Mouse (Mus musculus): ENCODE measurements around the gene Nfyc. TPM values are rescaled to one million over a fixed set of nuclear protein-coding genes. Genes with fewer than 3 reads are reported as not detected.

Nfyc gene
- 71.5 TPM for polyA plus RNA-seq (2012; fragmentation: generic; extraction: Trizol)
- long read RNA-seq, experiment 1, transcript Nfyc-201 (10 exons, 1,932 nt), result major isoform, 46 of 72 reads
- long read RNA-seq, experiment 1, partial matches to known transcripts, result 0 of 72 reads
- long read RNA-seq, experiment 1, other reads (novel, unspliced or antisense), result 26 of 72 reads
- long read RNA-seq, experiment 2, transcript Nfyc-201 (10 exons, 1,932 nt), result major isoform, 188 of 251 reads
- long read RNA-seq, experiment 2, partial matches to known transcripts, result 1 of 251 reads
- long read RNA-seq, experiment 2, other reads (novel, unspliced or antisense), result 61 of 251 reads

DNA sequence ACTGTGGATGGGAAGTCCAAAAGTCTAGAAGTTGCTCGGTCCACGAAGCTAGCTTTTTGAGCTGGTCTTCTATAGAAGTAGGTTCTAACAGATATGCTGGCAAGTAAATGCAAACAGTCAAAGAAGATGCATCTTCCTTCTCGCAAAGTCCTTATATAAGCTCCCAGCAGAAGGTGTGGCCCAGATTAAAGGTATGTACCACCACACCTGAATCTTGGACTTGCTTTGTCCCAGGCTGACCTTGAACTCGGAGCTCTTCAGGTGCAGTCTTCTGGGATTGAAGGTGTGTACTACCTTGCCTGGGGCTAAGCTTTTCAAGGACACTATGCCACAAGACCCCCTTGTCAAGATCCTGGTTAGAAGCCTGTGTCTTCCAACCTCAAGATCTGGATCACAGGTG, at the start of gene Nfyc:
TSS of gene Nfyc (minus strand) at position 101 of the 400 bp plus-strand sequence.
- TF ChIP-seq CEBPB (IDR thresholded peaks at IDR 0.05; ENCODE audit: low read depth) (no peak), USF1 (IDR thresholded peaks at IDR 0.05; ENCODE audit: low read depth) (no peak), MAX (IDR thresholded peaks at IDR 0.05) (no peak), FOSL1 (IDR thresholded peaks at IDR 0.05; ENCODE audit: insufficient read depth, low read length, poor library complexity, severe bottlenecking) (no peak), CTCF (IDR thresholded peaks at IDR 0.05; ENCODE audit: control insufficient read depth, insufficient read depth, insufficient read length) (no peak), MYOG (IDR thresholded peaks at IDR 0.05; ENCODE audit: control insufficient read depth, extremely low read depth, insufficient read length) (no peak), MYOD1 (IDR thresholded peaks at IDR 0.05; ENCODE audit: control insufficient read depth, insufficient read length, low read depth) (no peak)
- H3K79me2 ChIP-seq (ENCODE audit: control insufficient read depth, insufficient read depth), result no peaks in the 10 kb centered on the region
- no peaks in the 10 kb centered on the region for H3K36me3 ChIP-seq (ENCODE audit: control insufficient read depth, insufficient read depth)
- no peak within 1 kb of the TSS for H3ac ChIP-seq (ENCODE audit: control insufficient read depth, insufficient read length, low read depth)
- H3K79me3 ChIP-seq (ENCODE audit: low read depth), result no peaks in the 10 kb centered on the region
- no peak within 1 kb of the TSS for H3K4me3 ChIP-seq (ENCODE audit: insufficient read depth, poor library complexity, severe bottlenecking)
- peaks cover 29% of the 10 kb centered on the region for H3K27me3 ChIP-seq (ENCODE audit: control insufficient read depth, insufficient read depth, insufficient read length)

DNA sequence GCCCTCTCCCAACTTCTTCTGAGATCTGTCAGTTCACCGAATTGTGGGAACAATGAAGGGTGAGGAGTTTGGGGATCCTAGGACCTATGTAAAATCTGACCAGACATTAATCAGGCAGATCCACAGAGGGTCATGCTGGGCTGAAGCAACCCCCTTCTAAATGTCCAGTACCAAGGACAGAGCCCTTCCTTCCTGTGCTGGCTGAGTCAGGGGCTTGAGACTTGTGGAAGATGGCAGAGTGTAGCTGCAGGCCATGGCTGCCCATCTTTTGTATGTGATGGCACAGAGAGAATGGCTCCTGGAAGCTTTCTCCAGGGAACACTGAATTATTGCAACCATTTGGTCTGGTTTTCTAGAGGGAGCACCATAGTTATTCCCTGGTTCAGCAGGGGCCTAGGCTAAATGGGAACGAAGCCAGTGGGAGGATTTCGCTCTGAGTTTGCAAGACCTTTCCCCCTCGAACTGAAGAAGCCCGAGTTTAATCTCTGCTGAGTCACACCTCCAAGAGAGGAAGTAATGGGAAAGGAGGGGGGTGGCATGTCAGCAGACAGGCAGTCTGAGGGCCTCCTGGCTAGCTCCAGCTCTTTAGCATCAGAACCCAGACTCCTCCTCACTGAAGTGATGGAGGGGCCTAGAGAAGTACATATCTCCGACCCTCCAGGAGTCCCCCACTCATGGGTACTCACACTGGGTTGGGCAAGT, 49.5 kb upstream of the Nfyc start:
- no peaks in the 10 kb centered on the region for H3K36me3 ChIP-seq (ENCODE audit: control insufficient read depth, insufficient read depth)
- H3K79me2 ChIP-seq (ENCODE audit: control insufficient read depth, insufficient read depth), result no peaks in the 10 kb centered on the region
- no peak overlapping the region for H3K4me3 ChIP-seq (ENCODE audit: insufficient read depth, poor library complexity, severe bottlenecking)
- H3K27me3 ChIP-seq (ENCODE audit: control insufficient read depth, insufficient read depth, insufficient read length), result peaks cover 6% of the 10 kb centered on the region
- no peaks in the 10 kb centered on the region for H3K79me3 ChIP-seq (ENCODE audit: low read depth)
- TF ChIP-seq CTCF (IDR thresholded peaks at IDR 0.05; ENCODE audit: control insufficient read depth, insufficient read depth, insufficient read length), result no peak
- TF ChIP-seq MAX (IDR thresholded peaks at IDR 0.05), result no peak
- no peak for TF ChIP-seq FOSL1 (IDR thresholded peaks at IDR 0.05; ENCODE audit: insufficient read depth, low read length, poor library complexity, severe bottlenecking)
- TF ChIP-seq MYOD1 (IDR thresholded peaks at IDR 0.05; ENCODE audit: control insufficient read depth, insufficient read length, low read depth), result no peak
- no peak for TF ChIP-seq MYOG (IDR thresholded peaks at IDR 0.05; ENCODE audit: control insufficient read depth, extremely low read depth, insufficient read length)
- TF ChIP-seq CEBPB (IDR thresholded peaks at IDR 0.05; ENCODE audit: low read depth), result no peak
- TF ChIP-seq USF1 (IDR thresholded peaks at IDR 0.05; ENCODE audit: low read depth), result no peak
- no peak overlapping the region for H3ac ChIP-seq (ENCODE audit: control insufficient read depth, insufficient read length, low read depth)

DNA sequence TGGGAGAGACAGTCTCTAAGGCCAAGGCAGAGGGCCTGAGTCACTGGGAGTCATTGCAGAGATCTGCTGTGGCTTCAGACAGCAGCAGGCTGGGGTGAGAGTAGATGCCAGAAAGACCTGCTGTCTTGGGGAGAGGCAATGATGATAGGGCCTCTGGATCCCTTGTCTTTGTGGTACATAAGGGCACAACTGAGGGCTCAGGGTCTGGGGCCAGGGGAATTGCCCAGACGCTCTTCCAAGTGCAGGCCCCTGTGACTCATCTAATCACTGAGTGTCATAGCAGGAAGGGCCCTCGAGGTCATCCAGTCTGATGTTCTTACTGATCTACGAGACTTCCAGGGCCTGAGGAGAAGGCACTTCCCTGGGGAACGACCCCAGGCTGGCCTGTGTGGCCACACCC, 48.0 kb upstream of the Nfyc start:
- Histone ChIP-seq H3K79me2 (ENCODE audit: control insufficient read depth, insufficient read depth) (no peaks in the 10 kb centered on the region), H3ac (ENCODE audit: control insufficient read depth, insufficient read length, low read depth) (no peak overlapping the region), H3K36me3 (ENCODE audit: control insufficient read depth, insufficient read depth) (no peaks in the 10 kb centered on the region), H3K27me3 (ENCODE audit: control insufficient read depth, insufficient read depth, insufficient read length) (peaks cover 13% of the 10 kb centered on the region), H3K79me3 (ENCODE audit: low read depth) (no peaks in the 10 kb centered on the region), H3K4me3 (ENCODE audit: insufficient read depth, poor library complexity, severe bottlenecking) (no peak overlapping the region)
- no peak for TF ChIP-seq MAX (IDR thresholded peaks at IDR 0.05)
- TF ChIP-seq MYOD1 (IDR thresholded peaks at IDR 0.05; ENCODE audit: control insufficient read depth, insufficient read length, low read depth), result peak; percentile 9

DNA sequence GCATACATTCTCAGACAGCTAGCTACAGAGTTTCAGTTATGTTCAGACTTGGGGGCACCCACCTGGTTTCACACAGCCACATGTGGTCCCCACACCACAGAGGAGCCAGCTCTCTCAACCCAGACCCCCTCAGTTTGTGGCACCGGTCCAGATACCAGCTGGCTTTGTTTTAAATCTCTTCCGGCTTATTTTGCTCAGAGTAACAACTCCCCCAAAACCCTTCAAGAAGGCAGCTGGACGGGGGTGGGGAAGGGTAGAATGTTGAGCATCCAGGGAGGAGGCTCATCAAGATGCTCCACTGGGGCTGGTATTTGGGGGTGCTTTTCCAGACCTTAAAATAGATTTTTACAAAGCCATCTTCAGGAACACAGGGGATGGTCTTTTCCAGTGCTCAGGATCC, 47.4 kb upstream of the Nfyc start:
- Histone ChIP-seq H3K4me3 (ENCODE audit: insufficient read depth, poor library complexity, severe bottlenecking) (no peak overlapping the region), H3ac (ENCODE audit: control insufficient read depth, insufficient read length, low read depth) (no peak overlapping the region), H3K36me3 (ENCODE audit: control insufficient read depth, insufficient read depth) (no peaks in the 10 kb centered on the region), H3K27me3 (ENCODE audit: control insufficient read depth, insufficient read depth, insufficient read length) (peaks cover 20% of the 10 kb centered on the region), H3K79me2 (ENCODE audit: control insufficient read depth, insufficient read depth) (no peaks in the 10 kb centered on the region), H3K79me3 (ENCODE audit: low read depth) (no peaks in the 10 kb centered on the region)
- TF ChIP-seq MYOG (IDR thresholded peaks at IDR 0.05; ENCODE audit: control insufficient read depth, extremely low read depth, insufficient read length), result no peak
- no peak for TF ChIP-seq FOSL1 (IDR thresholded peaks at IDR 0.05; ENCODE audit: insufficient read depth, low read length, poor library complexity, severe bottlenecking)
- TF ChIP-seq USF1 (IDR thresholded peaks at IDR 0.05; ENCODE audit: low read depth), result no peak
- no peak for TF ChIP-seq CEBPB (IDR thresholded peaks at IDR 0.05; ENCODE audit: low read depth)
- no peak for TF ChIP-seq CTCF (IDR thresholded peaks at IDR 0.05; ENCODE audit: control insufficient read depth, insufficient read depth, insufficient read length)
- no peak for TF ChIP-seq MYOD1 (IDR thresholded peaks at IDR 0.05; ENCODE audit: control insufficient read depth, insufficient read length, low read depth)
- TF ChIP-seq MAX (IDR thresholded peaks at IDR 0.05), result no peak

DNA sequence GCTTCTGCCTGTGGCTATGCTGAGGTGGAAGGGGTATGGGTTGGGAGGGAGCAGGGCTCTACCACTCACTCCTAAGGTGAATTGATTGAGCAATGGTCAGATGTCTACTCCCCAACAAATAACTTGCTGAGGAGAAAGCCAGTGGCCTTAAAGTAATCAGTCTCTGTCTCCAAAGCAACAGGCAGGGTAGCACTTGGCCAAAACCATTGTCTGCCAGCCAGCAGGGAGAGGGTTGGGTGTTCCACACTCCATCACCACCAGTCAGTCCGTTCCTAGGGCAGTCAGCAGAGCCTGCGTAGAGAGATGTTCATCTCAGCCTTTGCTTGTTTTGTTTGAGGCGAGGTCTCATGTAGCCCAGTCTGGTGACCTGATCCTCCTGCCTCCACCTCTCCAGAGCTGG, 44.6 kb upstream of the Nfyc start:
- Histone ChIP-seq H3K27me3 (ENCODE audit: control insufficient read depth, insufficient read depth, insufficient read length) (peaks cover 45% of the 10 kb centered on the region), H3K79me2 (ENCODE audit: control insufficient read depth, insufficient read depth) (no peaks in the 10 kb centered on the region), H3K36me3 (ENCODE audit: control insufficient read depth, insufficient read depth) (no peaks in the 10 kb centered on the region), H3ac (ENCODE audit: control insufficient read depth, insufficient read length, low read depth) (no peak overlapping the region), H3K4me3 (ENCODE audit: insufficient read depth, poor library complexity, severe bottlenecking) (no peak overlapping the region), H3K79me3 (ENCODE audit: low read depth) (no peaks in the 10 kb centered on the region)
- TF ChIP-seq CTCF (IDR thresholded peaks at IDR 0.05; ENCODE audit: control insufficient read depth, insufficient read depth, insufficient read length) (no peak), MAX (IDR thresholded peaks at IDR 0.05) (no peak), FOSL1 (IDR thresholded peaks at IDR 0.05; ENCODE audit: insufficient read depth, low read length, poor library complexity, severe bottlenecking) (no peak), USF1 (IDR thresholded peaks at IDR 0.05; ENCODE audit: low read depth) (no peak), MYOG (IDR thresholded peaks at IDR 0.05; ENCODE audit: control insufficient read depth, extremely low read depth, insufficient read length) (no peak), CEBPB (IDR thresholded peaks at IDR 0.05; ENCODE audit: low read depth) (no peak), MYOD1 (IDR thresholded peaks at IDR 0.05; ENCODE audit: control insufficient read depth, insufficient read length, low read depth) (no peak)
